Mouse (Mus musculus): ENCODE results near the gene Lrrc4b. TPM values are rescaled to one million over a fixed set of nuclear protein-coding genes. Genes with fewer than 3 reads are reported as not detected.

Gene Lrrc4b
- polyA plus RNA-seq, 1 experiment from 2014 or later = 18.1 TPM

GRCm38 (mm10) chr7:44495992-44496770, 67.4 kb downstream of the Lrrc4b start, which contains the start of the genes Emc10 and Fam71e1:
TSS of gene Emc10 (minus strand) at chr7:44496529.
TSS of gene Fam71e1 (plus strand) at chr7:44496581.
- Histone ChIP-seq H3K27me3 (replicated peaks) (no peaks in the 10 kb centered on the region), H3K9ac (peak within 1 kb of the TSS; percentile 98), H3K36me3 (replicated peaks) (peaks cover 15% of the 10 kb centered on the region), H3K27ac (peak within 1 kb of the TSS; percentile 99), H3K4me1 (peaks cover 27% of the 10 kb centered on the region), H3K9me3 (no peaks in the 10 kb centered on the region), H3K4me2 (peak within 1 kb of the TSS; percentile 74), H3K4me3 (peak within 1 kb of the TSS; percentile 87)
- ATAC-seq (replicated peaks) = peak; percentile 97
- WGBS = 1% methylated on average over 58 of the region's 58 CpGs

- H3K36me3 ChIP-seq (replicated peaks) = peaks cover 12% of the 10 kb centered on the region
- peak overlapping the region; percentile 87 for H3K4me3 ChIP-seq
- no peaks in the 10 kb centered on the region for H3K9me3 ChIP-seq
- ATAC-seq (replicated peaks) = no peak
- peaks cover 27% of the 10 kb centered on the region for H3K4me1 ChIP-seq
- no peaks in the 10 kb centered on the region for H3K27me3 ChIP-seq (replicated peaks)
- H3K9ac ChIP-seq = peak overlapping the region; percentile 94
- under 1% methylated on average over 26 of the region's 26 CpGs for WGBS
- peak overlapping the region; percentile 74 for H3K4me2 ChIP-seq
- H3K27ac ChIP-seq = peak overlapping the region; percentile 99
Observed at GRCm38 (mm10) chr7:44496771-44497109, 67.9 kb downstream of the Lrrc4b start.

- Histone ChIP-seq H3K27ac (no peak overlapping the region), H3K36me3 (replicated peaks) (peaks cover 5% of the 10 kb centered on the region; the same call in 1 of the 2 replicates), H3K9me3 (no peaks in the 10 kb centered on the region), H3K27me3 (replicated peaks) (no peaks in the 10 kb centered on the region), H3K4me3 (peak overlapping the region; percentile 87), H3K4me2 (peak overlapping the region; percentile 74), H3K4me1 (peaks cover 27% of the 10 kb centered on the region), H3K9ac (peak overlapping the region; percentile 94)
- 85% methylated on average over 10 of the region's 10 CpGs for WGBS
- no peak for ATAC-seq (replicated peaks)
Observed at GRCm38 (mm10) chr7:44497361-44498055, 68.7 kb downstream of the Lrrc4b start.

GRCm38 (mm10) chr7:44498922-44499321, 70.1 kb downstream of the Lrrc4b start:
- no peak for ATAC-seq (replicated peaks)
- Histone ChIP-seq H3K9ac (no peak overlapping the region), H3K27me3 (replicated peaks) (no peaks in the 10 kb centered on the region), H3K4me2 (no peak overlapping the region), H3K36me3 (replicated peaks) (no peaks in the 10 kb centered on the region; the same call in 1 of the 2 replicates), H3K4me1 (peaks cover 24% of the 10 kb centered on the region), H3K4me3 (no peak overlapping the region), H3K27ac (no peak overlapping the region), H3K9me3 (no peaks in the 10 kb centered on the region)
- WGBS = 69% methylated on average over 1 of the region's 1 CpGs

- Histone ChIP-seq H3K9me3 (no peaks in the 10 kb centered on the region), H3K4me2 (no peak overlapping the region), H3K9ac (no peak overlapping the region), H3K4me1 (peaks cover 15% of the 10 kb centered on the region), H3K36me3 (replicated peaks) (no peaks in the 10 kb centered on the region), H3K27me3 (replicated peaks) (no peaks in the 10 kb centered on the region), H3K4me3 (no peak overlapping the region), H3K27ac (no peak overlapping the region)
- 53% methylated on average over 20 of the region's 20 CpGs for WGBS
- no peak for ATAC-seq (replicated peaks)
Observed at GRCm38 (mm10) chr7:44500046-44500445, 71.2 kb downstream of the Lrrc4b start.

GRCm38 (mm10) chr7:44501563-44502115, 72.8 kb downstream of the Lrrc4b start:
- ATAC-seq (replicated peaks) = peak; percentile 48; the same call in 1 of the 2 replicates
- H3K27ac ChIP-seq = no peak overlapping the region
- H3K27me3 ChIP-seq (replicated peaks) = no peaks in the 10 kb centered on the region
- no peak overlapping the region for H3K9ac ChIP-seq
- H3K4me3 ChIP-seq = no peak overlapping the region
- H3K36me3 ChIP-seq (replicated peaks) = no peaks in the 10 kb centered on the region
- no peak overlapping the region for H3K4me2 ChIP-seq
- 37% methylated on average over 5 of the region's 5 CpGs for WGBS
- no peaks in the 10 kb centered on the region for H3K9me3 ChIP-seq
- H3K4me1 ChIP-seq = peaks cover 7% of the 10 kb centered on the region

GRCm38 (mm10) chr7:44507491-44507890, 78.7 kb downstream of the Lrrc4b start:
- H3K27me3 ChIP-seq (replicated peaks) = 0 out of 2 replicates have a peak, but pooled peaks cover 8% of the 10 kb centered on the region
- no peak overlapping the region for H3K4me2 ChIP-seq
- no peak overlapping the region for H3K27ac ChIP-seq
- H3K4me1 ChIP-seq = no peaks in the 10 kb centered on the region
- H3K9ac ChIP-seq = no peak overlapping the region
- ATAC-seq (replicated peaks) = no peak
- no peaks in the 10 kb centered on the region for H3K9me3 ChIP-seq
- H3K36me3 ChIP-seq (replicated peaks) = no peaks in the 10 kb centered on the region
- no peak overlapping the region for H3K4me3 ChIP-seq

Small RNA genes within 50 kb of the gene (microRNA-seq; reads per million reads assigned to microRNA genes)
- gene Mir7052 = 0.74 reads per million

Other genes starting within 250 kb of the Lrrc4b start
- not detected in 2 replicates for gene Klk1b24, start 240.8 kb upstream of the Lrrc4b start, polyA plus RNA-seq (2015; fragmentation: Nextera tagmentation; extraction: Ambion mirVana)
- not detected in 2 replicates for gene Klk1b3, start 230.8 kb upstream of the Lrrc4b start, polyA plus RNA-seq (2015; fragmentation: Nextera tagmentation; extraction: Ambion mirVana)
- not detected in 2 replicates for gene Klk1b4, start 221.6 kb upstream of the Lrrc4b start, polyA plus RNA-seq (2015; fragmentation: Nextera tagmentation; extraction: Ambion mirVana)
- not detected in 2 replicates for gene Klk1b5, start 213.1 kb upstream of the Lrrc4b start, polyA plus RNA-seq (2015; fragmentation: Nextera tagmentation; extraction: Ambion mirVana)
- not detected in 2 replicates for gene Klk1, start 203.7 kb upstream of the Lrrc4b start, polyA plus RNA-seq (2015; fragmentation: Nextera tagmentation; extraction: Ambion mirVana)
- not detected in 2 replicates for gene Gm36864, start 192.8 kb upstream of the Lrrc4b start, polyA plus RNA-seq (2015; fragmentation: Nextera tagmentation; extraction: Ambion mirVana)
- gene 1700028J19Rik, start 182.3 kb upstream of the Lrrc4b start, polyA plus RNA-seq (2015; fragmentation: Nextera tagmentation; extraction: Ambion mirVana) = 1.4 and 1.7 TPM in 2 replicates
- 232 and 240 TPM in 2 replicates for gene 2410002F23Rik, start 182.3 kb upstream of the Lrrc4b start, polyA plus RNA-seq (2015; fragmentation: Nextera tagmentation; extraction: Ambion mirVana)
- gene Acp4, start 171.6 kb upstream of the Lrrc4b start, polyA plus RNA-seq (2015; fragmentation: Nextera tagmentation; extraction: Ambion mirVana) = 0.21 TPM in 1 of 2 replicates, not detected in the other
- not detected in 2 replicates for gene Gm15517, start 167.6 kb upstream of the Lrrc4b start, polyA plus RNA-seq (2015; fragmentation: Nextera tagmentation; extraction: Ambion mirVana)
- gene Clec11a, start 122.1 kb upstream of the Lrrc4b start, polyA plus RNA-seq (2015; fragmentation: Nextera tagmentation; extraction: Ambion mirVana) = 3.6 and 3.9 TPM in 2 replicates
- 39.8 and 46.5 TPM in 2 replicates for gene Shank1, start 118.8 kb upstream of the Lrrc4b start, polyA plus RNA-seq (2015; fragmentation: Nextera tagmentation; extraction: Ambion mirVana)
- 56.3 and 57.2 TPM in 2 replicates for gene Syt3, start 44.9 kb upstream of the Lrrc4b start, polyA plus RNA-seq (2015; fragmentation: Nextera tagmentation; extraction: Ambion mirVana)
- gene 1700008O03Rik, start 43.2 kb upstream of the Lrrc4b start, polyA plus RNA-seq (2015; fragmentation: Nextera tagmentation; extraction: Ambion mirVana) = 2.1 and 2.6 TPM in 2 replicates
- gene Aspdh, start 36.4 kb downstream of the Lrrc4b start, polyA plus RNA-seq (2015; fragmentation: Nextera tagmentation; extraction: Ambion mirVana) = 5.8 and 6.0 TPM in 2 replicates
- 38.8 and 42.2 TPM in 2 replicates for gene Josd2, start 39.0 kb downstream of the Lrrc4b start, polyA plus RNA-seq (2015; fragmentation: Nextera tagmentation; extraction: Ambion mirVana)
- 145 and 162 TPM in 2 replicates for gene Emc10, start 67.5 kb downstream of the Lrrc4b start, polyA plus RNA-seq (2015; fragmentation: Nextera tagmentation; extraction: Ambion mirVana)
- gene Fam71e1, start 67.6 kb downstream of the Lrrc4b start, polyA plus RNA-seq (2015; fragmentation: Nextera tagmentation; extraction: Ambion mirVana) = 30.1 and 36.6 TPM in 2 replicates
- gene Mybpc2, start 95.6 kb downstream of the Lrrc4b start, polyA plus RNA-seq (2015; fragmentation: Nextera tagmentation; extraction: Ambion mirVana) = 0.19 and 0.28 TPM in 2 replicates
- 0.05 TPM in 1 of 2 replicates, not detected in the other for gene Spib, start 103.1 kb downstream of the Lrrc4b start, polyA plus RNA-seq (2015; fragmentation: Nextera tagmentation; extraction: Ambion mirVana)
- 23.8 and 25.3 TPM in 2 replicates for gene Pold1, start 119.8 kb downstream of the Lrrc4b start, polyA plus RNA-seq (2015; fragmentation: Nextera tagmentation; extraction: Ambion mirVana)
- 61.1 and 66.6 TPM in 2 replicates for gene Nr1h2, start 124.9 kb downstream of the Lrrc4b start, polyA plus RNA-seq (2015; fragmentation: Nextera tagmentation; extraction: Ambion mirVana)
- 1.1 and 1.4 TPM in 2 replicates for gene Napsa, start 143.4 kb downstream of the Lrrc4b start, polyA plus RNA-seq (2015; fragmentation: Nextera tagmentation; extraction: Ambion mirVana)
- gene Kcnc3, start 161.6 kb downstream of the Lrrc4b start, polyA plus RNA-seq (2015; fragmentation: Nextera tagmentation; extraction: Ambion mirVana) = 5.8 and 8.0 TPM in 2 replicates
- 2.3 and 2.9 TPM in 2 replicates for gene Myh14, start 241.8 kb downstream of the Lrrc4b start, polyA plus RNA-seq (2015; fragmentation: Nextera tagmentation; extraction: Ambion mirVana)

Data from midbrain, embryonic 15.5 days (tissue).